In genomic region chrX:63594118-63594814, GRCm38 (mm10) we compare ENCODE assay signal across 30 mouse cellular contexts.
DNase-seq lines count a peak whose midpoint lies in the region; ATAC-seq and TF ChIP-seq lines count a peak whose summit lies in the region.
"Had no signal": no experiment of that assay in that cellular context is flagged by ENCODE, and none has a peak within 500 bp of the region (broad histone marks: within the 10 kb centered on the region; RNA-seq: fewer than 3 reads in every experiment).

No protein-coding gene starts in this region.

- no peaks in the 10 kb centered on the region for H3K9me3 ChIP-seq in hindbrain, postnatal 0 days (ENCODE audit: low read length)
- no peaks in the 10 kb centered on the region for H3K9me3 ChIP-seq in hindbrain, embryonic 13.5 days
- H3K9me3 ChIP-seq in midbrain, embryonic 11.5 days (ENCODE audit: control insufficient read depth, low read length): no peaks in the 10 kb centered on the region
- H3K9me3 ChIP-seq in midbrain, embryonic 16.5 days (replicated peaks; ENCODE audit: control insufficient read depth, low read length, poor library complexity, severe bottlenecking): no peaks in the 10 kb centered on the region
- H3K9me3 ChIP-seq: forebrain, embryonic 10.5 days; liver, embryonic 12.5 days; neural tube, embryonic 13.5 days; stomach, embryonic 15.5 days had no signal

- no peaks in the 10 kb centered on the region for H3K4me1 ChIP-seq in hindbrain, postnatal 0 days (ENCODE audit: insufficient read depth, low read length)
- H3K4me1 ChIP-seq in hindbrain, embryonic 13.5 days (replicated peaks): no peaks in the 10 kb centered on the region
- H3K4me1 ChIP-seq in midbrain, embryonic 11.5 days (ENCODE audit: control insufficient read depth, insufficient read depth, low read length): no peaks in the 10 kb centered on the region
- H3K4me1 ChIP-seq in midbrain, embryonic 16.5 days (ENCODE audit: control insufficient read depth, insufficient read depth, low read length): no peaks in the 10 kb centered on the region
- H3K4me1 ChIP-seq: forebrain, embryonic 10.5 days; liver, embryonic 12.5 days; neural tube, embryonic 13.5 days; stomach, embryonic 15.5 days had no signal

- peak; percentile 1 for DNase-seq in hindbrain, postnatal 0 days (ENCODE audit: low spot score)
- DNase-seq in embryo, embryonic 11 days: peak; percentile 0
- DNase-seq in midbrain, embryonic 11.5 days (ENCODE audit: low spot score, missing footprints): peak; percentile 86
- no peak for DNase-seq in ovary, adult 18-20 months (ENCODE audit: low spot score)
- DNase-seq in lung, postnatal 25 days (ENCODE audit: low spot score): no peak
- DNase-seq: adrenal gland, postnatal 25 days; cerebellum, adult 18-20 months; cerebellum, postnatal 14 days; gastrocnemius, adult 2 months; gastrocnemius, postnatal 36 days; heart, adult 18-20 months; heart, postnatal 36 days; kidney, adult 18-20 months; kidney, postnatal 4 days; left cerebral cortex, postnatal 4 days; liver, postnatal 0 days; lung, postnatal 4 days; right cerebral cortex, postnatal 25 days; thymus, postnatal 25 days had no signal

- no peaks in the 10 kb centered on the region for H3K36me3 ChIP-seq in hindbrain, postnatal 0 days (ENCODE audit: insufficient read depth, low read length)
- H3K36me3 ChIP-seq in hindbrain, embryonic 13.5 days: no peaks in the 10 kb centered on the region
- no peaks in the 10 kb centered on the region for H3K36me3 ChIP-seq in midbrain, embryonic 11.5 days (ENCODE audit: control insufficient read depth, insufficient read depth, low read length)
- H3K36me3 ChIP-seq in midbrain, embryonic 16.5 days (ENCODE audit: control insufficient read depth, insufficient read depth, low read length): no peaks in the 10 kb centered on the region
- H3K36me3 ChIP-seq: forebrain, embryonic 10.5 days; liver, embryonic 12.5 days; neural tube, embryonic 13.5 days; stomach, embryonic 15.5 days had no signal

- H3K9ac ChIP-seq in hindbrain, postnatal 0 days (replicated peaks; ENCODE audit: low read length): no peak overlapping the region
- H3K9ac ChIP-seq in hindbrain, embryonic 13.5 days: no peak overlapping the region
- no peak overlapping the region for H3K9ac ChIP-seq in midbrain, embryonic 11.5 days (ENCODE audit: low read length)
- H3K9ac ChIP-seq in midbrain, embryonic 16.5 days (ENCODE audit: low read depth, low read length): no peak overlapping the region
- H3K9ac ChIP-seq: hindbrain, embryonic 14.5 days; liver, embryonic 12.5 days; liver, postnatal 0 days; neural tube, embryonic 13.5 days; stomach, embryonic 15.5 days had no signal

- WGBS in hindbrain, postnatal 0 days: 59% methylated on average over 2 of the region's 2 CpGs
- WGBS in hindbrain, embryonic 13.5 days: 74% methylated on average over 2 of the region's 2 CpGs
- 33% methylated on average over 2 of the region's 2 CpGs for WGBS in midbrain, embryonic 11.5 days
- 23% methylated on average over 2 of the region's 2 CpGs for WGBS in midbrain, embryonic 16.5 days

- no peak overlapping the region for H3K27ac ChIP-seq in hindbrain, postnatal 0 days
- no peak overlapping the region for H3K27ac ChIP-seq in hindbrain, embryonic 13.5 days
- H3K27ac ChIP-seq in midbrain, embryonic 11.5 days (ENCODE audit: low read depth, low read length): no peak overlapping the region
- no peak overlapping the region for H3K27ac ChIP-seq in midbrain, embryonic 16.5 days (ENCODE audit: low read length)
- H3K27ac ChIP-seq: forebrain, embryonic 10.5 days; gastrocnemius, adult 2 months; hindbrain, embryonic 14.5 days; liver, embryonic 12.5 days; neural tube, embryonic 13.5 days; stomach, embryonic 15.5 days had no signal

- TF ChIP-seq CTCF in hindbrain, postnatal 0 days (IDR thresholded peaks at IDR 0.05; ENCODE audit: low read depth): no peak

- ATAC-seq in hindbrain, postnatal 0 days: no peak
- ATAC-seq in hindbrain, embryonic 13.5 days (ENCODE audit: low FRiP score): no peak
- peak; percentile 81 for ATAC-seq in midbrain, embryonic 11.5 days (ENCODE audit: low FRiP score)
- ATAC-seq in midbrain, embryonic 16.5 days: peak; percentile 39; the same call in 1 of the 2 replicates
- no peak for ATAC-seq in megakaryocyte, adult 5-6 weeks (ENCODE audit: poor library complexity, severe bottlenecking)
- ATAC-seq: forebrain, embryonic 16.5 days; inflammation-experienced regulatory T-cells, adult 6 months; liver, embryonic 12.5 days; liver, postnatal 0 days had no signal

- no peaks in the 10 kb centered on the region for H3K27me3 ChIP-seq in hindbrain, postnatal 0 days (ENCODE audit: insufficient read depth, low read length)
- H3K27me3 ChIP-seq in hindbrain, embryonic 13.5 days: no peaks in the 10 kb centered on the region
- H3K27me3 ChIP-seq in midbrain, embryonic 11.5 days (ENCODE audit: control insufficient read depth, insufficient read depth, low read length): no peaks in the 10 kb centered on the region
- no peaks in the 10 kb centered on the region for H3K27me3 ChIP-seq in midbrain, embryonic 16.5 days (ENCODE audit: control insufficient read depth, insufficient read depth, low read depth, low read length)
- H3K27me3 ChIP-seq: liver, embryonic 12.5 days; neural tube, embryonic 13.5 days; stomach, embryonic 15.5 days had no signal

- no peak overlapping the region for H3K4me2 ChIP-seq in hindbrain, postnatal 0 days (ENCODE audit: low read depth, low read length)
- H3K4me2 ChIP-seq in hindbrain, embryonic 13.5 days: no peak overlapping the region
- H3K4me2 ChIP-seq in midbrain, embryonic 11.5 days: no peak overlapping the region
- no peak overlapping the region for H3K4me2 ChIP-seq in midbrain, embryonic 16.5 days (ENCODE audit: low read length)
- H3K4me2 ChIP-seq: heart, embryonic 11.5 days; hindbrain, embryonic 14.5 days; liver, embryonic 12.5 days; neural tube, embryonic 13.5 days; stomach, embryonic 15.5 days had no signal

- no peak overlapping the region for H3K4me3 ChIP-seq in hindbrain, postnatal 0 days (ENCODE audit: low read length)
- no peak overlapping the region for H3K4me3 ChIP-seq in hindbrain, embryonic 13.5 days
- no peak overlapping the region for H3K4me3 ChIP-seq in midbrain, embryonic 11.5 days (ENCODE audit: low read depth, low read length)
- H3K4me3 ChIP-seq in midbrain, embryonic 16.5 days (ENCODE audit: low read depth, low read length): no peak overlapping the region
- H3K4me3 ChIP-seq: forebrain, embryonic 10.5 days; gastrocnemius, adult 2 months; liver, embryonic 12.5 days; neural tube, embryonic 13.5 days; stomach, embryonic 15.5 days had no signal

Comparison
In these comparisons a context has a peak if more than half of its experiments do, and no peak if none do; other contexts are left out.
1. ATAC-seq: peak in midbrain, embryonic 11.5 days (single experiment) and midbrain, embryonic 16.5 days (single experiment); none in hindbrain, postnatal 0 days (single experiment), hindbrain, embryonic 13.5 days (single experiment) and megakaryocyte, adult 5-6 weeks (single experiment).
2. DNase-seq: peak in hindbrain, postnatal 0 days (single experiment), embryo, embryonic 11 days (single experiment) and midbrain, embryonic 11.5 days (single experiment); none in ovary, adult 18-20 months (single experiment) and lung, postnatal 25 days (single experiment).